Mouse (Mus musculus) urinary bladder, postnatal 14 days (tissue): ENCODE measurements at regions not wholly inside any gene's neighbourhood (a gene's known extent, or its start where the extent isn't known, plus 50 kb on each side); places are given as distances from the start of the nearest gene placed in this dataset.

Experiments used
- DNase-seq: peaks from one replicate; pipeline ENCODE4 v3.0.0; 2021; ENCODE audit warnings: low spot score

- no peak for DNase-seq
Observed at GRCm38 (mm10) chr11:32908723-32909411, 84.5 kb upstream of the Smim23 start.

GRCm38 (mm10) chr11:32907520-32908233, 83.3 kb upstream of the Smim23 start:
- DNase-seq = no peak

GRCm38 (mm10) chr11:32903970-32904369, 79.6 kb upstream of the Smim23 start:
- DNase-seq = no peak

GRCm38 (mm10) chr11:32903389-32903788, 79.0 kb upstream of the Smim23 start:
- DNase-seq = no peak

GRCm38 (mm10) chr11:32902923-32903322, 78.5 kb upstream of the Smim23 start:
- DNase-seq = no peak

- DNase-seq = no peak
Observed at GRCm38 (mm10) chr11:32900437-32900836, 76.0 kb upstream of the Smim23 start.

- no peak for DNase-seq
Observed at GRCm38 (mm10) chr11:32899604-32900216, 75.3 kb upstream of the Smim23 start.

- no peak for DNase-seq
Observed at GRCm38 (mm10) chr11:32895400-32895799, 71.0 kb upstream of the Smim23 start.

- DNase-seq = no peak
Observed at GRCm38 (mm10) chr11:32893146-32893903, 68.9 kb upstream of the Smim23 start.

- no peak for DNase-seq
Observed at GRCm38 (mm10) chr11:32892496-32892895, 68.1 kb upstream of the Smim23 start.

- no peak for DNase-seq
Observed at GRCm38 (mm10) chr11:32889248-32889647, 64.8 kb upstream of the Smim23 start.

- no peak for DNase-seq
Observed at GRCm38 (mm10) chr11:32884744-32885143, 60.3 kb upstream of the Smim23 start.

- DNase-seq = no peak
Observed at GRCm38 (mm10) chr11:32883062-32883852, 58.9 kb upstream of the Smim23 start.

GRCm38 (mm10) chr11:32878967-32879366, 54.6 kb upstream of the Smim23 start:
- DNase-seq = no peak
